In the genomic region with DNA sequence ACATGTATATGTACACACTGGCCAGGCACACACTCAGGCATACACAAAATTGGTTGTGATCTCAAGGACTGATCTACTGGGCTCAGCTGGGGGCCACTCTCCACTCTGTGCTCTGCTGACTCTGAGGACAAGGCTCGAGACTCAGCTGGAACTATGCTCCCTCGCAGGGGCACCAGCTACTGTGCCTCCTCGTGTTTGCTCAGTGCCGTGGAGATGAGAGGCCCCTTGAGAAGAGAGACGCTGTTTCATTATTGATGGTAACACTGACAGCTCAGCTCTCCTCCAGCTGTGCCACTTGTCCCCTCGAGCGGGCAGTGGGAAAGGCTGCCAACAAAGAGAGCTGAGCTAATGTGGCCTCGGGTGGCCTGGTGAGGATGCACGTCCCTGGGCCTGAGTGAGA, we compare ENCODE assay signal across 14 mouse cellular contexts.
A peak's percentile ranks its signal among the peaks of the same experiment; 100 is the strongest.
DNase-seq lines count a peak whose midpoint lies in the region; ATAC-seq and TF ChIP-seq lines count a peak whose summit lies in the region.
"Had no signal": no experiment of that assay in that cellular context is flagged by ENCODE, and none has a peak within 500 bp of the region (broad histone marks: within the 10 kb centered on the region; RNA-seq: fewer than 3 reads in every experiment).

No protein-coding gene starts in this region.

- H3K27me3 ChIP-seq in hindbrain, postnatal 0 days (ENCODE audit: insufficient read depth, low read length) = no peaks in the 10 kb centered on the region
- H3K27me3 ChIP-seq in neural tube, embryonic 15.5 days (replicated peaks) = no peaks in the 10 kb centered on the region
- H3K27me3 ChIP-seq: CH12.LX; embryonic facial prominence, embryonic 13.5 days had no signal

- H3K4me1 ChIP-seq in hindbrain, postnatal 0 days (ENCODE audit: insufficient read depth, low read length) = no peaks in the 10 kb centered on the region
- peaks cover 6% of the 10 kb centered on the region for H3K4me1 ChIP-seq in neural tube, embryonic 15.5 days

- TF ChIP-seq CTCF in layer of hippocampus, adult 2 months (conservative IDR thresholded peaks at IDR 0.05) = no peak
- TF ChIP-seq CTCF in hindbrain, postnatal 0 days (IDR thresholded peaks at IDR 0.05; ENCODE audit: low read depth) = no peak

- H3K4me3 ChIP-seq in layer of hippocampus, adult 2 months = no peak overlapping the region
- H3K4me3 ChIP-seq in hindbrain, postnatal 0 days (ENCODE audit: low read length) = no peak overlapping the region
- no peak overlapping the region for H3K4me3 ChIP-seq in neural tube, embryonic 15.5 days (replicated peaks)
- H3K4me3 ChIP-seq: embryonic facial prominence, embryonic 13.5 days had no signal

- H3K36me3 ChIP-seq in hindbrain, postnatal 0 days (ENCODE audit: insufficient read depth, low read length) = no peaks in the 10 kb centered on the region
- no peaks in the 10 kb centered on the region for H3K36me3 ChIP-seq in neural tube, embryonic 15.5 days
- H3K36me3 ChIP-seq: embryonic facial prominence, embryonic 13.5 days had no signal

- no peak overlapping the region for H3K4me2 ChIP-seq in hindbrain, postnatal 0 days (ENCODE audit: low read depth, low read length)
- H3K4me2 ChIP-seq in neural tube, embryonic 15.5 days = no peak overlapping the region
- H3K4me2 ChIP-seq: embryonic facial prominence, embryonic 13.5 days had no signal

- no peak overlapping the region for H3K9ac ChIP-seq in hindbrain, postnatal 0 days (replicated peaks; ENCODE audit: low read length)
- H3K9ac ChIP-seq in neural tube, embryonic 15.5 days (replicated peaks) = no peak overlapping the region
- H3K9ac ChIP-seq: embryonic facial prominence, embryonic 13.5 days; liver, postnatal 0 days had no signal

- 0 out of 2 replicates have a peak overlapping the region, but pooled peaks have one; percentile 14 for H3K27ac ChIP-seq in layer of hippocampus, adult 2 months
- H3K27ac ChIP-seq in hindbrain, postnatal 0 days = no peak overlapping the region
- H3K27ac ChIP-seq in neural tube, embryonic 15.5 days (replicated peaks) = no peak overlapping the region
- H3K27ac ChIP-seq: embryonic facial prominence, embryonic 13.5 days had no signal

- H3K9me3 ChIP-seq in hindbrain, postnatal 0 days (ENCODE audit: low read length) = no peaks in the 10 kb centered on the region
- H3K9me3 ChIP-seq in neural tube, embryonic 15.5 days (replicated peaks) = no peaks in the 10 kb centered on the region

- 19% methylated on average over 9 of the region's 9 CpGs for WGBS in hindbrain, postnatal 0 days
- 9% methylated on average over 9 of the region's 9 CpGs for WGBS in neural tube, embryonic 15.5 days

- DNase-seq in embryo, embryonic 11 days = peak; percentile 13
- DNase-seq in embryo, embryonic 10.5 days (ENCODE audit: low spot score) = no peak
- DNase-seq in layer of hippocampus, adult 2 months (ENCODE audit: low spot score in 2 of 2) = no peak
- no peak for DNase-seq in layer of hippocampus, postnatal 10 days (ENCODE audit: low spot score in 2 of 2)
- peak; percentile 33 for DNase-seq in hindbrain, postnatal 0 days (ENCODE audit: low spot score)
- no peak for DNase-seq in adrenal gland, postnatal 14 days
- DNase-seq: adrenal gland, postnatal 36 days; cerebellum, postnatal 25 days; liver, postnatal 0 days; thymus, postnatal 4 days had no signal

- ATAC-seq in hindbrain, postnatal 0 days = peak; percentile 41
- ATAC-seq in neural tube, embryonic 15.5 days (ENCODE audit: low FRiP score) = peak; percentile 21; the same call in 1 of the 2 replicates
- ATAC-seq in granulocyte monocyte progenitor cell, adult 5-6 weeks (replicated peaks; ENCODE audit: poor library complexity, severe bottlenecking) = no peak
- ATAC-seq: liver, postnatal 0 days had no signal

Comparison
In these comparisons a context has a peak if more than half of its experiments do, and no peak if none do; other contexts are left out.
1. DNase-seq: peak in embryo, embryonic 11 days (single experiment) and hindbrain, postnatal 0 days (single experiment); none in embryo, embryonic 10.5 days (single experiment), layer of hippocampus, adult 2 months (0 of 2), layer of hippocampus, postnatal 10 days (0 of 2) and adrenal gland, postnatal 14 days (single experiment).